Mouse (Mus musculus): ENCODE data around the gene Mrpl33. TPM values are rescaled to one million over a fixed set of nuclear protein-coding genes. Genes with fewer than 3 reads are reported as not detected.
A peak's percentile ranks its signal among the peaks of the same experiment; 100 is the strongest.

The Mrpl33 gene
- polyA plus RNA-seq, 1 experiment from 2014 or later: 254 TPM

- no peak overlapping the region for H3K4me3 ChIP-seq
- 92% methylated on average over 2 of the region's 2 CpGs for WGBS
- H3K4me1 ChIP-seq: no peaks in the 10 kb centered on the region
- H3K36me3 ChIP-seq: no peaks in the 10 kb centered on the region
- no peaks in the 10 kb centered on the region for H3K27me3 ChIP-seq (ENCODE audit: low read depth, poor library complexity, severe bottlenecking)
- H3K27ac ChIP-seq: no peak overlapping the region
- no peaks in the 10 kb centered on the region for H3K9me3 ChIP-seq (replicated peaks)
- no peak for DNase-seq (ENCODE audit: low spot score)
These were observed 54.0 kb downstream of the Mrpl33 start for GRCm38 (mm10) chr5:31650518-31651288.

DNA sequence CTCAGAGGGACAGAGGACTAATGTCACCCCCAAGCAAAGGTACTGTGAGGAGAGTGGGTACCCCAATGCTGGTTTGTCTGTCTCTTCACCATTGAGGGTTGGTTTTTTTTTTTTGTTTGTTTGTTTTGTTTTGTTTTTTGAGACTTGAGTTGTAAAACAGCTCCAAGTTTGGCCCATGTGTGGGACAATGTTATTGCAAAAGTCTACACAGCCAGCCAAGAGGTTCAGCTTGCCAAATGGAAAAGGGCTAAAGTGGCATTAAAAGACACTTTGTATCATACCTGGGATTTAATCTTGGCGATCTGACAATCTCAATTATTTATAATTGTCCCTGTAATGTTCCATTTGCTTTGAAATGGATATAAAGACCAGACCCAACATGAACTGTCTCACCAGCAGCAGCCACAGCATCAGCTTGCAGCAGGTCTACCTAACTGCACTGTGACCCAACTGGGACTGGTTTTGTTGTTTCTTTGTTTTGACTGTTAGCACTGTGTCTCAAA, 59.0 kb downstream of the Mrpl33 start:
- H3K36me3 ChIP-seq: peaks cover 4% of the 10 kb centered on the region; the same call in 1 of the 2 replicates
- no peaks in the 10 kb centered on the region for H3K4me1 ChIP-seq
- H3K9me3 ChIP-seq (replicated peaks): no peaks in the 10 kb centered on the region
- H3K27ac ChIP-seq: no peak overlapping the region
- 78% methylated on average over 1 of the region's 1 CpGs for WGBS
- no peak overlapping the region for H3K4me3 ChIP-seq
- DNase-seq (ENCODE audit: low spot score): no peak
- no peaks in the 10 kb centered on the region for H3K27me3 ChIP-seq (ENCODE audit: low read depth, poor library complexity, severe bottlenecking)

- Histone ChIP-seq H3K27ac (no peak overlapping the region), H3K9me3 (replicated peaks) (no peaks in the 10 kb centered on the region), H3K36me3 (no peaks in the 10 kb centered on the region), H3K27me3 (ENCODE audit: low read depth, poor library complexity, severe bottlenecking) (no peaks in the 10 kb centered on the region), H3K4me3 (no peak overlapping the region), H3K4me1 (peaks cover 16% of the 10 kb centered on the region)
- 38% methylated on average over 1 of the region's 1 CpGs for WGBS
- no peak for DNase-seq (ENCODE audit: low spot score)
These were observed 69.4 kb downstream of the Mrpl33 start for GRCm38 (mm10) chr5:31666176-31666575.

DNA sequence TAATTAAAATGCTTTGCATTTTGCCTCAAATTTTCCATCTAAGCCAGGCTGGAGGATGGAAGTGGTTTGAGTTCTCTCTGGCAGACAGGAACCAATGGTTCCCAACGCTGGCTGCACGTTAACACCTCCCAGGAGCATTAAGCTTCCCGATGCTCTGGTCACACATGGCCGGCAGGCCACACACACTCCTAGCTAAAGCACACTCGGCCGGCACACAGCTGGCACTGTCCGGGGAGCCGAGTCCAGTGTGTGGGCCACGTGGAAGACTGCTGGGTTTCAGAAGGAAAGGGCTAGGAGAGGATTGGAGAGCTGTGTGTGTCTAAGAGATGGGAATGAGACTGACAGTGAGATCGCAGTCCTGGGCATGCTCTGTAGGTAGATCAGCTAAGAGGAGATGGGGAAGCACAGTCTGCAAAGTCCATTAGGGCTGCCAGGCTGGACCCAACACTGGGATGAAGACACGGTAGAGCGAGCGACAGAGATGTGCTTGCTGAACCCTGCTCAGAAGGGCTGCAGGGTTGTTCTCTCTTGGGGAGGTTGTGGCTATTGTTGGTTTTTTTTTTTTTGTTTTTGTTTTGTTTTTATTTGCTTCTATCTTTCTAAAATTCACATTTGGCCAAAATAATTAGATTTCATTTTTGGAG, 71.7 kb downstream of the Mrpl33 start:
- 80% methylated on average over 13 of the region's 13 CpGs for WGBS
- DNase-seq (ENCODE audit: low spot score): no peak

GRCm38 (mm10) chr5:31669984-31670383, 73.2 kb downstream of the Mrpl33 start:
- Histone ChIP-seq H3K4me1 (peaks cover 16% of the 10 kb centered on the region), H3K9me3 (replicated peaks) (no peaks in the 10 kb centered on the region), H3K4me3 (no peak overlapping the region), H3K36me3 (no peaks in the 10 kb centered on the region), H3K27ac (no peak overlapping the region), H3K27me3 (ENCODE audit: low read depth, poor library complexity, severe bottlenecking) (no peaks in the 10 kb centered on the region)
- 77% methylated on average over 5 of the region's 5 CpGs for WGBS
- no peak for DNase-seq (ENCODE audit: low spot score)

More for the DNA sequence above, 71.7 kb downstream of the Mrpl33 start:
- no peaks in the 10 kb centered on the region for H3K9me3 ChIP-seq (replicated peaks)
- peak overlapping the region; percentile 26; the same call in 1 of the 2 replicates for H3K27ac ChIP-seq
- peaks cover 16% of the 10 kb centered on the region for H3K4me1 ChIP-seq
- no peak overlapping the region for H3K4me3 ChIP-seq
- H3K27me3 ChIP-seq (ENCODE audit: low read depth, poor library complexity, severe bottlenecking): no peaks in the 10 kb centered on the region
- no peaks in the 10 kb centered on the region for H3K36me3 ChIP-seq

DNA sequence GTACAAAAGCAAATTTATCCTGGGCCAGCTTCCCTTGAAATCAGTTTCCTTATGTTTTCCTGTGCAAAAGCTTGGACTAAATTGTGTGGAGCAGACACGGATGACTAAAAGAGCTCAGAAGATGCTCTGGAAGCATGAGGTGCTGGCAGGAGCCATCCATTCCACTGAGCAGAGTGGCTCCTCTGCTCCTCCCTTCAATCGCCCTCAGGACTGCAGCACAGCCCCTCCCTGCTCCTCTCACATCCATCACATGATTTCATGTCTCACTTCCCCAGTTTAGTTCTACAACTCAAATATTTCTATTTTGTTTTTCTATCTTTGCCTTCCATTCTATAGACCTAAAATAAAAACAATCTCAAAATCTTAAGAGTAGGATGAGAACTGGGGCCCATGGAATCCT, 74.4 kb downstream of the Mrpl33 start:
- Histone ChIP-seq H3K4me1 (peaks cover 11% of the 10 kb centered on the region), H3K4me3 (no peak overlapping the region), H3K27ac (no peak overlapping the region), H3K9me3 (replicated peaks) (no peaks in the 10 kb centered on the region), H3K36me3 (no peaks in the 10 kb centered on the region), H3K27me3 (ENCODE audit: low read depth, poor library complexity, severe bottlenecking) (no peaks in the 10 kb centered on the region)
- no peak for DNase-seq (ENCODE audit: low spot score)
- WGBS: 57% methylated on average over 2 of the region's 2 CpGs

GRCm38 (mm10) chr5:31673431-31673830, 76.7 kb downstream of the Mrpl33 start:
- no peak for DNase-seq (ENCODE audit: low spot score)
- 88% methylated on average over 2 of the region's 2 CpGs for WGBS
- Histone ChIP-seq H3K27ac (no peak overlapping the region), H3K9me3 (replicated peaks) (no peaks in the 10 kb centered on the region), H3K27me3 (ENCODE audit: low read depth, poor library complexity, severe bottlenecking) (no peaks in the 10 kb centered on the region), H3K4me3 (no peak overlapping the region), H3K4me1 (peaks cover 7% of the 10 kb centered on the region; the same call in 1 of the 2 replicates), H3K36me3 (no peaks in the 10 kb centered on the region)

GRCm38 (mm10) chr5:31678000-31678399, 81.3 kb downstream of the Mrpl33 start:
- Histone ChIP-seq H3K9me3 (replicated peaks) (no peaks in the 10 kb centered on the region), H3K4me1 (no peaks in the 10 kb centered on the region), H3K27ac (no peak overlapping the region), H3K4me3 (no peak overlapping the region), H3K27me3 (ENCODE audit: low read depth, poor library complexity, severe bottlenecking) (no peaks in the 10 kb centered on the region), H3K36me3 (no peaks in the 10 kb centered on the region)
- DNase-seq (ENCODE audit: low spot score): no peak
- 55% methylated on average over 1 of the region's 1 CpGs for WGBS

DNA sequence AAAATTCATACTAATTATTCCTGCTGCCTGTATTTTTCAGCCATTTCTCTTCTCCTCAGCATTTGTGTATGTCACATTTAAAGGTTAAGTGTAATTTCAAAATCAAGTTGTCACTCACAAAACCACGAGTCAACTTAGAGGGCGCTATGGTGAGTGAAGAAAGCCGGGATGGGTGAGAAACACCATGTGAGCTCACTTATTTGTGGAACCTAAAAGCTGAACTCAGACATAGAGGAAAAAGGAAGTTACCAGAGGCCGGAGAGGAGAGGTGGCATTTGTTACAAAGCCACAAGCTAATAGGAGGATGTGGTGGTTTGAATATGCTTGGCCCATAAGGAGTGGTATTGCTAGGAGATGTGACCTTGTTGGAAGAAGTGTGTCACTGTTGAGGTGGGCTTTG, 83.4 kb downstream of the Mrpl33 start:
- H3K36me3 ChIP-seq: no peaks in the 10 kb centered on the region
- H3K4me3 ChIP-seq: no peak overlapping the region
- H3K27me3 ChIP-seq (ENCODE audit: low read depth, poor library complexity, severe bottlenecking): no peaks in the 10 kb centered on the region
- no peaks in the 10 kb centered on the region for H3K4me1 ChIP-seq
- H3K9me3 ChIP-seq (replicated peaks): no peaks in the 10 kb centered on the region
- 86% methylated on average over 4 of the region's 4 CpGs for WGBS
- no peak for DNase-seq (ENCODE audit: low spot score)
- no peak overlapping the region for H3K27ac ChIP-seq

DNA sequence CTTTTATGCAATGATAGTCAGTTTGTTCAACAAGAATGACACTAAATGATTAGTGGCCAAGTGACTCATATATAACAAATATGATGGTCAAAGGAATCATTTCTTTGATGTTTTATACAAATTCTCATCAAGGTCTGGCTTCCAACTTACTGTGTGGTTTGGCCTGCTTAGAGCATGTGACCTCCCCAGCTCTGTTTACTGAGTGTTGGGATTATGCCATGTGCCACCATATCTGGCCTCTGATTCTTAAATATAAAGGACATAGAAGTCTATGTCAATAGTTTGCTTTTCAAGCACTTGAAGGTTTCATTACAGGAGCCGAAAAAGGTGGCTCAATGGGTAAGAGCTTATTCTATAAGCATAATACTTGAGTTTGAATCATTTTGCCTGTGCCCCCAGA, 85.6 kb downstream of the Mrpl33 start:
- Histone ChIP-seq H3K4me1 (no peaks in the 10 kb centered on the region), H3K9me3 (replicated peaks) (no peaks in the 10 kb centered on the region), H3K27ac (no peak overlapping the region), H3K4me3 (no peak overlapping the region), H3K27me3 (ENCODE audit: low read depth, poor library complexity, severe bottlenecking) (no peaks in the 10 kb centered on the region), H3K36me3 (no peaks in the 10 kb centered on the region)
- no peak for DNase-seq (ENCODE audit: low spot score)
- 92% methylated on average over 1 of the region's 1 CpGs for WGBS

GRCm38 (mm10) chr5:31686040-31686439, 89.3 kb downstream of the Mrpl33 start:
- no peak for DNase-seq (ENCODE audit: low spot score)
- H3K4me3 ChIP-seq: no peak overlapping the region
- WGBS: 65% methylated on average over 2 of the region's 2 CpGs

GRCm38 (mm10) chr5:31687972-31688371, 91.2 kb downstream of the Mrpl33 start:
- DNase-seq (ENCODE audit: low spot score): no peak
- WGBS: 92% methylated on average over 3 of the region's 3 CpGs
- no peak overlapping the region for H3K27ac ChIP-seq
- no peak overlapping the region for H3K4me3 ChIP-seq
- H3K36me3 ChIP-seq: no peaks in the 10 kb centered on the region
- H3K9me3 ChIP-seq (replicated peaks): no peaks in the 10 kb centered on the region
- no peaks in the 10 kb centered on the region for H3K4me1 ChIP-seq
- H3K27me3 ChIP-seq (ENCODE audit: low read depth, poor library complexity, severe bottlenecking): no peaks in the 10 kb centered on the region

More at GRCm38 (mm10) chr5:31686040-31686439, 89.3 kb downstream of the Mrpl33 start:
- H3K9me3 ChIP-seq (replicated peaks): no peaks in the 10 kb centered on the region
- H3K27me3 ChIP-seq (ENCODE audit: low read depth, poor library complexity, severe bottlenecking): no peaks in the 10 kb centered on the region
- H3K36me3 ChIP-seq: no peaks in the 10 kb centered on the region
- H3K4me1 ChIP-seq: no peaks in the 10 kb centered on the region
- no peak overlapping the region for H3K27ac ChIP-seq

DNA sequence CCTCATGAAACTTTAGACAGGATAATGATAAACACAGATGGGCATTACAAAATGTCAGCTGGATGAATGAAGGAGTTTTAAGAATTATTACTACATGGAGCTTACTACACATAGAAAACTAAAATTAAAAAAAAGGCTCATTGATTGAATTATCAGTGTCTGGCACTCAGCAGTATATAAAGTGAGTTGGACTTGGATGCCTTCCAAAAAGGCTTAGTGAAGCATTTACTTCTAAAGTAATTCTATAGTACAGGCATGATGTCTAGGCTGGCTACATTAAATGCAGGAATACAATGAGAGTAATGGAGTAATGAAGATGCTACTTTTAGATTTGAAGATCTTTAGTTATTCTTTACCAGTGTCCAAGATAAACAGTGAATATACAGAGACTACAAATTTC, 96.5 kb downstream of the Mrpl33 start:
- Histone ChIP-seq H3K27me3 (ENCODE audit: low read depth, poor library complexity, severe bottlenecking) (no peaks in the 10 kb centered on the region), H3K9me3 (replicated peaks) (no peaks in the 10 kb centered on the region), H3K4me3 (no peak overlapping the region), H3K36me3 (no peaks in the 10 kb centered on the region), H3K4me1 (peaks cover 7% of the 10 kb centered on the region), H3K27ac (no peak overlapping the region)
- no peak for DNase-seq (ENCODE audit: low spot score)

Measured in limb, embryonic 10.5 days (tissue).